In the genomic region with DNA sequence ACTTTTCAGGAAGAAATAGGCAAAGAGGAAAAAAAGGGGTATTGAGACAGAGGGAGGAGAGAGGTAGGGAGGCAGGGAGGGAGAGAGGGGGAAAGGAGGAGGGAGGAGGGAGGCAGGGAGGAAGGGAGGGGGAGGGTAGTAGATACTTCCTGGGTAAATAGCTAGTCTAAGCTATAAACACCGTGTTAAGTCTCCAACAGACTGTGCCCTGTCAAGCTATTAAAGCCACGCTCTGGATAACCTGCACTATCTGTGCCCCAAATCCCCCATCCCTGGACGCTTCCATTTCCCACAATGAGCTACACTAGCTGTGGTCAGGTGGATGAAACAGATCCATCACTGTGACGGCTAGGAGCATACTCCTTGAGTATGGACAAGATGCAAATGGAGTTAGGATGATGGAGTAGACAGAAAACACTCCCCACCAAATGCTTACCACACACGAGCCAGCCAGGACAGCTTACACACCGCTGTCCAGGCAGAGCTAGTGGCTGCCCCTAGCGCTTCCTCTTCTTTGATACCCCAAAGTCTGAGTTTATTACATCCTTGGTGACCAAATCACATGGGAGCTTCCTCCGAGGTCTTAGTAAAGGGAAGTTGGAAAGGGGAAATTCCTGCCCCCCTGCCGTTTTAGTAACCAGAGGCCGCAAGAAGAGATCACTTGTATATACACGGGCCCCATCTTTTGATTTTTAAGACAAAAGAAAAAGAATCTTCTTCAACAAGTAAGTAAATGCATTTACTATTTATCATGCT, we compare ENCODE assay signal across 12 mouse cellular contexts.
DNase-seq lines count a peak whose midpoint lies in the region.
"Had no signal": no experiment of that assay in that cellular context is flagged by ENCODE, and none has a peak within 500 bp of the region (broad histone marks: within the 10 kb centered on the region; RNA-seq: fewer than 3 reads in every experiment).

No protein-coding gene starts in this region.

- no peaks in the 10 kb centered on the region for H3K36me3 ChIP-seq in splenic B cell, adult 2 months (ENCODE audit: control insufficient read depth, insufficient read depth, low read length, poor library complexity, severe bottlenecking)
- H3K36me3 ChIP-seq: heart, embryonic 12.5 days; hindbrain, embryonic 15.5 days; kidney, embryonic 15.5 days; neural tube, embryonic 12.5 days had no signal

- no peaks in the 10 kb centered on the region for H3K27me3 ChIP-seq in splenic B cell, adult 2 months (ENCODE audit: control insufficient read depth, insufficient read depth, low read length, poor library complexity, severe bottlenecking)
- H3K27me3 ChIP-seq: hindbrain, embryonic 15.5 days; kidney, embryonic 15.5 days; neural tube, embryonic 12.5 days had no signal

- peak; percentile 48 for DNase-seq in lung, postnatal 25 days (ENCODE audit: low spot score)
- DNase-seq in lung, postnatal 14 days, result no peak
- peak; percentile 39 for DNase-seq in ZHBTc4 (ENCODE audit: low read depth, low spot score)
- peak; percentile 40 for DNase-seq in induced T-regulatory cell, adult 2 months (ENCODE audit: low read depth)
- peak; percentile 67 for DNase-seq in splenic B cell, adult 2 months (ENCODE audit: low read depth, low spot score)
- no peak for DNase-seq in embryo, embryonic 9.5 days (ENCODE audit: extremely low spot score)
- no peak for DNase-seq in ovary, adult 18-20 months (ENCODE audit: low spot score)
- DNase-seq: adrenal gland, adult 2 months had no signal

Comparison
In these comparisons a context has a peak if more than half of its experiments do, and no peak if none do; other contexts are left out.
1. DNase-seq: peak in lung, postnatal 25 days (single experiment), ZHBTc4 (single experiment), induced T-regulatory cell, adult 2 months (single experiment) and splenic B cell, adult 2 months (single experiment); none in lung, postnatal 14 days (single experiment), embryo, embryonic 9.5 days (single experiment) and ovary, adult 18-20 months (single experiment).